Mouse (Mus musculus): ENCODE data around the gene Ezh1. TPM values are rescaled to one million over a fixed set of nuclear protein-coding genes. Genes with fewer than 3 reads are reported as not detected.
A peak's percentile ranks its signal among the peaks of the same experiment; 100 is the strongest.

Gene Ezh1
- polyA plus RNA-seq, 2 experiments from 2014 or later: 57.3 to 85.6 TPM

GRCm38 (mm10) chr11:101245855-101246701 lies 19.8 kb upstream of the Ezh1 start, which contains the start of gene Ramp2:
TSS of gene Ramp2 (plus strand) at chr11:101246028.
- ATAC-seq: no peak

- no peak for ATAC-seq
Measured at GRCm38 (mm10) chr11:101245071-101245470, 18.8 kb upstream of the Ezh1 start.

GRCm38 (mm10) chr11:101238071-101238647 lies 11.9 kb upstream of the Ezh1 start:
- ATAC-seq: no peak

GRCm38 (mm10) chr11:101236782-101237181 lies 10.5 kb upstream of the Ezh1 start:
- no peak for ATAC-seq

- ATAC-seq: no peak
Measured at GRCm38 (mm10) chr11:101235429-101235828, 9.2 kb upstream of the Ezh1 start.

- no peak for ATAC-seq
Measured at GRCm38 (mm10) chr11:101234124-101234523, 7.9 kb upstream of the Ezh1 start.

- ATAC-seq: no peak
Measured at GRCm38 (mm10) chr11:101233240-101233639, 7.0 kb upstream of the Ezh1 start.

GRCm38 (mm10) chr11:101232010-101232839 lies 6.0 kb upstream of the Ezh1 start:
- no peak for ATAC-seq

GRCm38 (mm10) chr11:101230991-101231871 lies 5.0 kb upstream of the Ezh1 start:
- ATAC-seq: no peak

- ATAC-seq: no peak
Measured at GRCm38 (mm10) chr11:101230526-101230925, 4.3 kb upstream of the Ezh1 start.

- no peak for ATAC-seq
Measured at GRCm38 (mm10) chr11:101230061-101230511, 3.8 kb upstream of the Ezh1 start.

GRCm38 (mm10) chr11:101229361-101229900 lies 3.2 kb upstream of the Ezh1 start:
- ATAC-seq: no peak

GRCm38 (mm10) chr11:101225331-101226064 lies 765 bp downstream of the Ezh1 start:
- ATAC-seq: no peak

GRCm38 (mm10) chr11:101224337-101224736 lies 1.9 kb downstream of the Ezh1 start:
- no peak for ATAC-seq

- no peak for ATAC-seq
Measured at GRCm38 (mm10) chr11:101221306-101221986, 4.8 kb downstream of the Ezh1 start.

- no peak for ATAC-seq
Measured at GRCm38 (mm10) chr11:101220853-101221252, 5.4 kb downstream of the Ezh1 start.

GRCm38 (mm10) chr11:101218436-101219055 lies 7.7 kb downstream of the Ezh1 start:
- ATAC-seq: peak; percentile 26

- ATAC-seq: no peak
Measured at GRCm38 (mm10) chr11:101216936-101217335, 9.3 kb downstream of the Ezh1 start.

GRCm38 (mm10) chr11:101211970-101212369 lies 14.3 kb downstream of the Ezh1 start:
- ATAC-seq: peak; percentile 82

- ATAC-seq: no peak
Measured at GRCm38 (mm10) chr11:101200986-101201385, 25.3 kb downstream of the Ezh1 start.
